Mouse (Mus musculus) MEL (cell line): ENCODE results near the gene Top1. TPM values are rescaled to one million over a fixed set of nuclear protein-coding genes. Genes with fewer than 3 reads are reported as not detected.
A peak's percentile ranks its signal among the peaks of the same experiment; 100 is the strongest.

ENCODE experiments used
- DNase-seq: peaks from one replicate; pipeline ENCODE4 v3.0.0; 2011; ENCODE audit warnings: low read depth, low spot score
- H3K27ac ChIP-seq: 2 replicates; pipeline ENCODE4 v1.5.1; 2012; ENCODE audit warnings: low read depth, mild to moderate bottlenecking, control low read depth, low read length, moderate library complexity; ENCODE audit not compliant: control insufficient read depth
- H3K27me3 ChIP-seq, 2 experiments: fragments of 150-350 bp in 1 of 2; sonication (generic) in 1 of 2; 2 replicates each; pipeline ENCODE4 v1.6.1; 2012; ENCODE audit warnings: low read length in 2 of 2, mild to moderate bottlenecking in 2 of 2, improper control_type of control experiment in 1 of 2, moderate library complexity in 1 of 2; ENCODE audit not compliant: insufficient read depth in 2 of 2, control insufficient read depth in 1 of 2
- H3K36me3 ChIP-seq, 2 experiments: 2 replicates each; pipeline ENCODE4 v1.6.1; 2012 to 2014; ENCODE audit warnings: low read length in 2 of 2, improper control_type of control experiment in 1 of 2, inconsistent platforms in 1 of 2, mild to moderate bottlenecking in 1 of 2; ENCODE audit not compliant: insufficient read depth in 2 of 2, control insufficient read depth in 1 of 2
- H3K4me1 ChIP-seq, 2 experiments: fragments of 150-350 bp in 1 of 2; sonication (generic) in 1 of 2; 2 replicates each; pipeline ENCODE4 v1.6.1; 2012; ENCODE audit warnings: low read length in 2 of 2, improper control_type of control experiment in 1 of 2, mild to moderate bottlenecking in 1 of 2; ENCODE audit not compliant: insufficient read depth in 2 of 2, control insufficient read depth in 1 of 2
- H3K4me3 ChIP-seq, 2 experiments: fragments of 150-350 bp in 1 of 2; sonication (generic) in 1 of 2; 2 replicates each; pipeline ENCODE4 v1.5.1; 2012; ENCODE audit warnings: low read depth in 2 of 2, low read length in 2 of 2, mild to moderate bottlenecking in 2 of 2, moderate library complexity in 2 of 2, control low read depth in 1 of 2, improper control_type of control experiment in 1 of 2; ENCODE audit not compliant: control insufficient read depth in 1 of 2, insufficient read depth in 1 of 2
- H3K79me2 ChIP-seq: 2 replicates; pipeline ENCODE4 v1.6.1; 2012; ENCODE audit warnings: mild to moderate bottlenecking, low read length, moderate library complexity; ENCODE audit not compliant: control insufficient read depth, poor library complexity, insufficient read depth
- H3K9ac ChIP-seq: 2 replicates; pipeline ENCODE4 v1.6.1; 2012; ENCODE audit warnings: low read depth, mild to moderate bottlenecking, control low read depth, low read length, moderate library complexity; ENCODE audit not compliant: control insufficient read depth, poor library complexity, severe bottlenecking
- H3K9me3 ChIP-seq: fragments of 150-350 bp; sonication (generic); replicated peaks from 2 replicates; pipeline ENCODE4 v1.6.1; 2012; ENCODE audit warnings: mild to moderate bottlenecking, low read length, improper control_type of control experiment, moderate library complexity; ENCODE audit not compliant: insufficient read depth
- CHD2 ChIP-seq: IDR thresholded peaks from 2 replicates; pipeline ENCODE4 v1.6.1; 2011; ENCODE audit warnings: low read length, improper control_type of control experiment
- CTCF ChIP-seq, 3 experiments: IDR thresholded peaks in 2 of 3; conservative IDR thresholded peaks in 1 of 3; 2 replicates each; pipeline ENCODE4 v1.5.1; 2011 to 2012; ENCODE audit warnings: low read length in 3 of 3, low read depth in 2 of 3, mild to moderate bottlenecking in 2 of 3, improper control_type of control experiment in 1 of 3, inconsistent platforms in 1 of 3, mixed read lengths in 1 of 3, moderate library complexity in 1 of 3; ENCODE audit not compliant: control insufficient read depth in 1 of 3, insufficient read depth in 1 of 3, poor library complexity in 1 of 3, severe bottlenecking in 1 of 3
- EP300 ChIP-seq, 2 experiments: IDR thresholded peaks; 2 replicates each; pipeline ENCODE4 v1.6.1; 2011; ENCODE audit warnings: improper control_type of control experiment in 2 of 2, low read length in 2 of 2, low read depth in 1 of 2, mild to moderate bottlenecking in 1 of 2
- ETS1 ChIP-seq: IDR thresholded peaks from 2 replicates; pipeline ENCODE4 v1.6.1; 2012; ENCODE audit warnings: low read depth, mild to moderate bottlenecking, inconsistent platforms, low read length, improper control_type of control experiment, moderate library complexity
- GATA1 ChIP-seq: IDR thresholded peaks from 2 replicates; pipeline ENCODE4 v1.6.1; 2011; ENCODE audit warnings: low read depth, low read length, improper control_type of control experiment
- JUND ChIP-seq: IDR thresholded peaks from 2 replicates; pipeline ENCODE4 v1.6.1; 2011; ENCODE audit warnings: low read depth, mild to moderate bottlenecking, improper control_type of control experiment, low read length
- MAX ChIP-seq: IDR thresholded peaks from 2 replicates; pipeline ENCODE4 v1.6.1; 2011; ENCODE audit warnings: low read length, improper control_type of control experiment
- MAZ ChIP-seq: IDR thresholded peaks from 2 replicates; pipeline ENCODE4 v1.6.1; 2012; ENCODE audit warnings: low read depth, mild to moderate bottlenecking, inconsistent platforms, low read length, improper control_type of control experiment
- MXI1 ChIP-seq: IDR thresholded peaks from 2 replicates; pipeline ENCODE4 v1.6.1; 2011; ENCODE audit warnings: mild to moderate bottlenecking, low read depth, low read length, improper control_type of control experiment
- MYB ChIP-seq: IDR thresholded peaks from 2 replicates; pipeline ENCODE4 v1.6.1; 2011; ENCODE audit warnings: mild to moderate bottlenecking, low read depth, low read length, improper control_type of control experiment
- MYC ChIP-seq: IDR thresholded peaks from 2 replicates; pipeline ENCODE4 v1.6.1; 2011; ENCODE audit warnings: low read depth, mild to moderate bottlenecking, low read length, improper control_type of control experiment, moderate library complexity
- NELFE ChIP-seq: IDR thresholded peaks from 2 replicates; pipeline ENCODE4 v1.6.1; 2011; ENCODE audit warnings: low read depth, low read length, improper control_type of control experiment
- POLR2A ChIP-seq, 2 experiments: IDR thresholded peaks; 2 replicates each; pipeline ENCODE4 v1.6.1; 2011 to 2012; ENCODE audit warnings: low read length in 2 of 2, mild to moderate bottlenecking in 2 of 2, control low read depth in 1 of 2, improper control_type of control experiment in 1 of 2, low read depth in 1 of 2, moderate library complexity in 1 of 2; ENCODE audit not compliant: control insufficient read depth in 1 of 2, insufficient read depth in 1 of 2, poor library complexity in 1 of 2
- POLR2AphosphoS2 ChIP-seq: IDR thresholded peaks from 2 replicates; pipeline ENCODE4 v1.6.1; 2011; ENCODE audit warnings: low read length, improper control_type of control experiment
- POLR2AphosphoS5 ChIP-seq: IDR thresholded peaks from 2 replicates; pipeline ENCODE4 v1.6.1; 2012; ENCODE audit warnings: low read depth, borderline replicate concordance, mild to moderate bottlenecking, inconsistent platforms, low read length, moderate library complexity, mixed read lengths
- RAD21 ChIP-seq: IDR thresholded peaks from 2 replicates; pipeline ENCODE4 v1.6.1; 2011; ENCODE audit warnings: mild to moderate bottlenecking, low read depth, low read length, improper control_type of control experiment
- SIN3A ChIP-seq: IDR thresholded peaks from 2 replicates; pipeline ENCODE4 v1.6.1; 2012; ENCODE audit warnings: low read length, improper control_type of control experiment, inconsistent platforms
- SMC3 ChIP-seq: IDR thresholded peaks from 2 replicates; pipeline ENCODE4 v1.6.1; 2011; ENCODE audit warnings: low read depth, low read length, improper control_type of control experiment
- TAL1 ChIP-seq: IDR thresholded peaks from 2 replicates; pipeline ENCODE4 v1.6.1; 2012; ENCODE audit warnings: mild to moderate bottlenecking, inconsistent platforms, low read length, moderate library complexity, mixed read lengths
- TBP ChIP-seq: IDR thresholded peaks from 2 replicates; pipeline ENCODE4 v1.8.0; 2011; ENCODE audit warnings: low read depth, low read length, improper control_type of control experiment
- TCF12 ChIP-seq: IDR thresholded peaks from 2 replicates; pipeline ENCODE4 v1.6.1; 2014; ENCODE audit warnings: low read depth, mild to moderate bottlenecking, inconsistent platforms, low read length, improper control_type of control experiment, moderate library complexity
- USF2 ChIP-seq, 2 experiments: IDR thresholded peaks; 2 replicates each; pipeline ENCODE4 v1.6.1; 2011 to 2012; ENCODE audit warnings: improper control_type of control experiment in 2 of 2, low read length in 2 of 2, borderline replicate concordance in 1 of 2, inconsistent platforms in 1 of 2, low read depth in 1 of 2, mild to moderate bottlenecking in 1 of 2; ENCODE audit not compliant: insufficient read depth in 1 of 2
- ZC3H11A ChIP-seq: IDR thresholded peaks from 2 replicates; pipeline ENCODE4 v1.6.1; 2012; ENCODE audit warnings: low read depth, mild to moderate bottlenecking, inconsistent platforms, low read length, improper control_type of control experiment
- ZKSCAN1 ChIP-seq: IDR thresholded peaks from 2 replicates; pipeline ENCODE4 v1.6.1; 2012; ENCODE audit warnings: low read depth, mild to moderate bottlenecking, inconsistent platforms, low read length, improper control_type of control experiment, moderate library complexity
- ZMIZ1 ChIP-seq: IDR thresholded peaks from 2 replicates; pipeline ENCODE4 v1.6.1; 2012; ENCODE audit warnings: low read depth, mild to moderate bottlenecking, inconsistent platforms, low read length, improper control_type of control experiment, moderate library complexity
- ZNF384 ChIP-seq: IDR thresholded peaks from 2 replicates; pipeline ENCODE4 v1.6.1; 2012; ENCODE audit warnings: low read depth, mild to moderate bottlenecking, inconsistent platforms, low read length, improper control_type of control experiment
- polyA plus RNA-seq, 2 experiments: library from polyadenylated mRNA; stranded (reverse) in 1 of 2; unstranded in 1 of 2; fragments of >175 nt in 1 of 2; fragments of >200 nt in 1 of 2; gene quantifications; 2 replicates each; pipeline versions ENCODE4 v1.2.1 to v1.2.4; 2012; ENCODE audit warnings: low replicate concordance in 2 of 2, low read depth in 1 of 2; ENCODE audit not compliant: insufficient read length in 2 of 2, insufficient read depth in 1 of 2, missing spikeins in 1 of 2
- total RNA-seq: library from RNA; depleted of rRNA; stranded (reverse); fragments of 300-350 nt; gene quantifications from 2 replicates; pipeline ENCODE4 v1.2.3, GENCODE M21; 2012

Top1 gene
- total and polyA plus RNA-seq, 3 experiments, result 33.5 to 123 (median 73.3) TPM

DNA sequence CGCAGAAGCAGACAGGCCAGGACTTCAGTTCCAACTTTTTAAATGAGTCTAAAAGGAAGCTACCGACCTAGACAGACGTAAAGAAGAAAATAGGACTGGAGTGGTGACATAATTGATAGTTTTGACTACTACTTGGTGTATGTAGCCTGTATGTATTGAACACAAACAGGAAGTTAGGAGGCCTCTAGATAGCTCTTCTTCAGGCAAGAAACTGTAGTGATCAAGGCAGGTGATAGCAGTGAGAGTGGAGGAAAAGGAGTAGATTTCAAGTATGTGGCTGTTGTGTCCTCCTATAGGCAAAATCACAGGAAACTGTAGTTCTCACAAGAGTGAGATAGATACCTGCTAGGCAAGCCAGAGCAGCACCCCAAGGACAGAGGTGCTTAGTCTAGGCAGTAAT, 62.0 kb downstream of the Top1 start:
- H3K4me3 ChIP-seq, result no peak overlapping the region
- peak; percentile 58 for DNase-seq
- peak; percentile 11; the same call in 1 of the 2 replicates for TF ChIP-seq TCF12
- TF ChIP-seq ETS1, result 0 out of 2 replicates have a peak, but pooled peaks have one; percentile 16
- no peak for TF ChIP-seq JUND
- peak; percentile 54; the same call in 1 of the 2 replicates for TF ChIP-seq MXI1
- no peak for TF ChIP-seq ZC3H11A
- peak; percentile 31 to 48; a peak in 3 of 4 replicates for TF ChIP-seq EP300 (IDR thresholded peaks at IDR 0.05; ENCODE audit: low read depth in 1 of 2, low read length in 2 of 2)
- peak; percentile 87 for TF ChIP-seq GATA1
- no peak for TF ChIP-seq TAL1
- H3K27me3 ChIP-seq, result no peaks in the 10 kb centered on the region
- H3K36me3 ChIP-seq, result peaks cover 31% of the 10 kb centered on the region in 2 experiments
- no peak overlapping the region for H3K27ac ChIP-seq
- no peaks in the 10 kb centered on the region for H3K79me2 ChIP-seq
- H3K9ac ChIP-seq, result no peak overlapping the region
- H3K4me1 ChIP-seq, result peaks cover 5 to 18% of the 10 kb centered on the region in 2 experiments
- no peaks in the 10 kb centered on the region for H3K9me3 ChIP-seq

DNA sequence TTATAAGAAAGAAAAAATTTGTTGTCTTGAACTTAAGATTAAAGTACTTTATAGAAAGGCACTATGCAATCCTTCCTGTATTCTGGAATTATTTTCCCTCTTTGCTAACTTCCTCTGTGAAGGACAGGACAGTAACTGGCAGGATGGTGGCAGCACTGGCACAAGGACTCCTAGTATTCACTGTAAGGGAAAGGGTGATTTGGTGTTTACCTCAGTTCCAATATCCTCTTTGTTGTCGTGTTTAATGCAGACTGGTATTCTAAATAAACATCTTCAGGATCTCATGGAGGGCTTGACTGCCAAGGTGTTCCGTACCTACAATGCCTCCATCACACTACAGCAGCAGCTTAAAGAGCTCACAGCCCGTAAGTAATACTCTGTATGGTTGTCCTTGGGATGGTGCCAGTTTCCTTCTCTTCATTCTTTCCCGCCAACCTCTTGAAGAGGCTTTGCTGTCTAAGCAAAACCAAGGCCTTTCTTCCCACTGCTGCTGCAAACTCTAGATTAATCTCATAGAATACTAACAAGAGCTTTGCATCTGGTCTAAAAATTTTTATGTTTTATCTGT, 69.9 kb downstream of the Top1 start:
- H3K9ac ChIP-seq, result no peak overlapping the region
- DNase-seq, result no peak
- H3K79me2 ChIP-seq, result no peaks in the 10 kb centered on the region
- no peak overlapping the region for H3K4me3 ChIP-seq
- no peaks in the 10 kb centered on the region for H3K4me1 ChIP-seq
- H3K27ac ChIP-seq, result no peak overlapping the region
- H3K36me3 ChIP-seq, result peaks cover 0 to 29% of the 10 kb centered on the region in 2 experiments; a peak in 2 of 4 replicates
- H3K27me3 ChIP-seq, result no peaks in the 10 kb centered on the region
- no peak for TF ChIP-seq POLR2A (IDR thresholded peaks at IDR 0.05; ENCODE audit: control insufficient read depth in 1 of 2, insufficient read depth in 1 of 2, low read depth in 1 of 2, low read length in 2 of 2, poor library complexity in 1 of 2)
- no peak for TF ChIP-seq NELFE
- H3K9me3 ChIP-seq, result no peaks in the 10 kb centered on the region

DNA sequence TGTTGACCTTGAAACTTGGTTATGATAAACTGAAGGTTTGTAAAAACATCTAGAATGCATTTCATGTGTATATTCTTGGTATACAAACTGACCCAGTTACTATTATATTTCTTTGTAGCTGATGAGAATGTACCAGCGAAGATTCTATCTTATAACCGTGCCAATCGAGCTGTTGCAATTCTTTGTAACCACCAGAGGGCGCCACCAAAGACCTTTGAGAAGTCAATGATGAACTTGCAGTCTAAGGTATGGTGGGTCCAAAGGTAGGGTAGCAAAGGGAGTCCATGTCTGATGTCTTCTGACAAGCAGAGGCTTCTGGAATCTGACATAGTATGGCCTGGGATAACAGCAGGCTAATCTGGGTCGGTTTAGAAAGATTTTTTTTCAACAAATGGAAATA, 71.6 kb downstream of the Top1 start:
- no peaks in the 10 kb centered on the region for H3K79me2 ChIP-seq
- no peak overlapping the region for H3K27ac ChIP-seq
- H3K36me3 ChIP-seq, result peaks cover 0 to 29% of the 10 kb centered on the region in 2 experiments; a peak in 2 of 4 replicates
- peak; percentile 71 for DNase-seq
- H3K4me3 ChIP-seq, result no peak overlapping the region
- H3K4me1 ChIP-seq, result no peaks in the 10 kb centered on the region
- H3K9me3 ChIP-seq, result no peaks in the 10 kb centered on the region
- H3K9ac ChIP-seq, result no peak overlapping the region
- H3K27me3 ChIP-seq, result no peaks in the 10 kb centered on the region
- TF ChIP-seq MYC, result no peak
- TF ChIP-seq MXI1, result no peak
- TF ChIP-seq RAD21, result peak; percentile 37
- no peak for TF ChIP-seq ZNF384
- TF ChIP-seq POLR2A (IDR thresholded peaks at IDR 0.05; ENCODE audit: control insufficient read depth in 1 of 2, insufficient read depth in 1 of 2, low read depth in 1 of 2, low read length in 2 of 2, poor library complexity in 1 of 2), result no peak
- no peak for TF ChIP-seq MYB
- no peak for TF ChIP-seq SIN3A
- TF ChIP-seq MAX, result no peak
- TF ChIP-seq ETS1, result no peak
- TF ChIP-seq GATA1, result no peak
- TF ChIP-seq TBP, result no peak
- no peak for TF ChIP-seq ZKSCAN1
- no peak for TF ChIP-seq ZMIZ1
- TF ChIP-seq CHD2, result no peak
- no peak for TF ChIP-seq POLR2AphosphoS5
- TF ChIP-seq POLR2AphosphoS2, result no peak
- TF ChIP-seq TAL1, result no peak
- TF ChIP-seq SMC3, result peak; percentile 73
- TF ChIP-seq CTCF (IDR thresholded peaks at IDR 0.05 in 2 of 3, conservative IDR thresholded peaks at IDR 0.05 in 1 of 3; ENCODE audit: control insufficient read depth in 1 of 3, insufficient read depth in 1 of 3, low read depth in 2 of 3, low read length in 3 of 3, poor library complexity in 1 of 3, severe bottlenecking in 1 of 3), result peak; percentile 72 to 75 (median 73)
- no peak for TF ChIP-seq MAZ
- no peak for TF ChIP-seq USF2 (IDR thresholded peaks at IDR 0.05; ENCODE audit: borderline replicate concordance in 1 of 2, insufficient read depth in 1 of 2, low read depth in 1 of 2, low read length in 2 of 2)
- TF ChIP-seq ZC3H11A, result peak; percentile 15
